Mouse (Mus musculus): Measurements from ENCODE around the gene Ccdc155.

Ccdc155 gene

DNA sequence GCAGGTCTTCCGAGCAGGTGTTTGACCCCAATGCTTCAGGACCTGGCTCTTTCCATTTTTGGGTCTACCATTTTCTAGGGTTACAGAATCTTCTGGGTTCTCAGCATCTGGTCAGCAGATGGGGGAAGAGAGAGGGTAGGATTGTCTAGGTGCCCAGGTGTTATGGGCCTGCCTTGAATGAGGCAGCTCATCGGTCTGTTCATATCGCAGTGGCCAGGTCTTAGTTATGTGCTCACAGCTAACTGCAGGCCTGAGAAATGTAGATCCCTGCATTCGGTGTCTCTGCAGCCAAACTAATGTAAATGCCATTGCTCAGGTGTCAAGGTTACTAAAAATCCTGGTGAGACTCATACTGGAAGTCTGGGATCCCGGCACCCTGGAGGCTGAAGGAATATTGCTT is 21.7 kb upstream of the Ccdc155 start:
- no peak for DNase-seq (ENCODE audit: low read depth, low spot score)

DNA sequence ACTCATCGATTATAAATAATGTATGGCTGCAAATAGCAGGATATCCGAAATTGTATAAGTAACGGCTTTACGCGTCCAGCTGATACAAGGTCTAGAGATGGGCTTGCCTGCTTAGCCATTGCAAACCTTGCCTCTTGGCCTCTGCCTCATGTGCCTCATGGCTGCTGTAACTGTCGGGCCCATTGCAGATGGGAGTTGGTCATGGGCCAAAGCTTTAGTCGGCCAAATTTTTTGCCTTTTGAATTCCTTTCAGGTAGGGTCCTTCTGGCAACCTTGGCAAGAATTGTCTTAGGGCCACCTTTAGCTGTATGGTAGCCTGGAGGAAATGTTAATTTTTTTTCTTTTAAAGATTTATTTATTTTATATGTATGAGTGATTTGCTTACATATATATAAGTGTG is 20.1 kb upstream of the Ccdc155 start:
- no peak for DNase-seq (ENCODE audit: low read depth, low spot score)

DNA sequence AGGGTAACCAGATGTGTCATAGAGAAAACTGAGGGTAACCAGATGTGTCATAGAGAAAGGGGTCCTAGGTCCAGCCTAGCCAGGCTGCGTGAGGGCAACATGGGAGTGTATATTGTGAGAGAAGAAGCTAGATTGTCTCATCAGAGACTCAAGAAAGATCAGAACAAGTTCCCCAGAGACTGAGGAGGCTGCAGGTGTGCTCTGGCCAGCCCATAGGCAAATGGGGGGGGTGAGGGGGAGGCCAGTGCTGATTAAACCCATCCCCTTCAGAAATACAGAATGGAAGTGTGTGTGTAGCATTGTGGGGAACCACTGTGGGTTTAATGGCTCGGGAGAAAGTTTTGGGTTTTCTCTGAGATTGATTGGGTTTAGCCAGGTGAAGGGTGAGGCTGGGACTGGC is 17.0 kb upstream of the Ccdc155 start:
- no peak for DNase-seq (ENCODE audit: low read depth, low spot score)

DNA sequence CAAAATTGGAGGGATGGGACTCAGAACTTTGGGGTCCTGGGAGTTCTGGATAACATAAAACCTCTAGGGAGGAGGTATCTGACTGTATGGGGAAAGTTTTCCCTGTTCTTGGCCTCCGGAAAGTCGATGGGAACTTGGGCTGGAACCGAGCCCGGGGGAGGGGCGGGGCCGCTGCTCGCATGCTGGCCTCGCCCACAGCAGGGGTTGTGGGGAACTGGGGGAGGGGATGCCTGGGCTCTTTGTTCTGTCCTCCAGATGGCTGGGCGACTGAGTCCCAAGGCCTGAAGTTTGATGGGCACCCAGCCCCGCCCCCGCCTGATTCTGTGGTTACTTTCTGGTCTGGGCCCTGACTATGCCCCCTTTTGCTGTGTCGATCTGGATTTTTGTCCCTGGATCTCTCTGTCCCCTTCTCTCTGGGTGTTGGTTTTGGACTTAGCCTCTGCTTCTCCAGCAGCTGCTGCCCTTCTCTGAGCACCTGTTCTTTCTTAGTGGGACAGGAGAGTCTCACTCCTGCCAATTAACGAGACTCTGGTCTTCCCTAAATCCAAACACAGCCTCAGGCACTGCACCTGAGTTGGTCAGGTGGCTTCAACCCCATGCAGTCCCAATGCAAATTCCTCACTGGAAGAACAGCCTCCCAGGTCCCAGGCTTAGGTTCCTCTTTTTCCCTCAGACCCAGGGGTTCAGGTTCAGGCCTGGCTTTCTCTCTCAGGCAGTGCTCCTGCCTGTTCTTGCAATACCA is 11.9 kb upstream of the Ccdc155 start:
- no peak for DNase-seq (ENCODE audit: low read depth, low spot score)

DNA sequence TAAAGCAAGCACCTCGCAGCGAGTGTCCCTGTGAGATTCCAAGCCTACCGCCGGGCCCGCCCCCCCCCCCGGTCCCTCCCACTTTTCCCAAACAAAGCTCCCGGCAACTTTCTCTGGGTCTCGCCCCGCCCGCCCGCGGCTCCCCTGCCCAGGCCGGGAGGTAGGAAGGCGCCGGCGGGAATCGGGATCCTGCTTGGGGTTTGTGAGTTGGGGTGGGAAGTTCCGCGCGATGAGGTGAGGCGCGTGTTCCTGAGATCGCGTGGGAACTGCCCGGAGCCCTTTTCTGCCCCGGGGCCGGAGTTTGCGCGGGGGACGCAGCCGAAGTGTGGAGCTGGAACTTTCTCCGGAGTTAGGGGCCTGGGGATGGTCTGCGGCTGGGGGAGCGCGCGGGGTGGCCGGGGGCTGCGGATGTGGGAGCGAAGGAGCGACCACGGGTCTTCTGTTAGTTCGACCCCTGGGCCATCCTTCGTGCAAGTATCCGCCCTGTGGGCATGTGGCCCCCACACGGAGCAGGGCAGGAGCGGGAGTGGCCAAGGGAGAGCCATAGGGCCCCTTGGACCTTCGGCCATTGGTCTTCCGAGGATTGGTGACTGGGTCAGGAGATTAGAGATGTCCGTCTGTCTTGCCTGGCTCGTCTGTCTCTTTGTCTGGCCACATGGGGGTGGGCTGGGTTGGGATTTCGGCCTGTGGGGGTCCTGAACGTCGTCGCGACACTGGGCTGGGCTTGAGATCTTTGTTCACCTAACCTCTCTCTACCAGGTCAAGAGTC is 11.2 kb upstream of the Ccdc155 start, which contains the start of gene Tead2:
Tead2 (plus strand) TSS at position 81 of the 769 bp plus-strand sequence.
- no peak for DNase-seq (ENCODE audit: low read depth, low spot score)

DNA sequence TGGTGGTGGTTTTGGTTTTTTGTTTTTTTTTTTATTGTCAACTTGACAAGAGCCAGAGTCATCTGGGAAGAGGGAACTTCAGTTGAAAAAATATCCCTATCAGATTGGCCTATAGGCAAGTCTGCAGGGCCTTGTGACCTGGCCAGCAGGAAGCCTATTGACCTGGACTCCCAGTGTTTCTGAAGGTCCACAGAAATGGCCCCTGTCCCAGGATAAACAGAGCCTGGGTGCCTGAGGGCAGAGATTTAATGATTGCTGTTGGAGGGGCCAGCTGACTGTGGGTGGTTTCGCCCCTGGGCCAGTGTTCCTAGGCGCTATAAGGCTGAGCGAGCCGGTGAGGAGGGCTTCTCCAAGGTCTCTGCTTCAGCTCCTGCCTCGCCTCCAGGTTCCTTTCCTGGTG is 9.0 kb upstream of the Ccdc155 start:
- no peak for DNase-seq (ENCODE audit: low read depth, low spot score)

DNA sequence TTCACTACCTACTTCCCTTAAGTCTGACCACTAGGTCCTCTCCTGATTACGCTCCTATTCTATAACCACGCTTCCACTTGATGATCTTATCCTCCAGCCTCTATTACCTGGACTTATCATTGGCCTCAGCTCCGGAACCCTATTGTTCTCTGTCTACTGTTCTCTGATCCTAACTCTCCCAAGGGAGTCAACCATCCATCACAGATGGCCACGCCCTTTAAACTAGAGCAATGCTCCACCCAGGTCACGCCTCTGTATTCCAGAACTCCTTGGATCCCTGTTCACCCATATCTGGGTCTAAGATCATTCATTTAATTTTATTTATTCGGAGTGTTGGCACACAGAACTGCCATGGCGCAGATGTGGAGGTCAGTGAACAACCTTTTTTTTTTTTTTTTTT is 7.7 kb upstream of the Ccdc155 start:
- DNase-seq (ENCODE audit: low read depth, low spot score): no peak

DNA sequence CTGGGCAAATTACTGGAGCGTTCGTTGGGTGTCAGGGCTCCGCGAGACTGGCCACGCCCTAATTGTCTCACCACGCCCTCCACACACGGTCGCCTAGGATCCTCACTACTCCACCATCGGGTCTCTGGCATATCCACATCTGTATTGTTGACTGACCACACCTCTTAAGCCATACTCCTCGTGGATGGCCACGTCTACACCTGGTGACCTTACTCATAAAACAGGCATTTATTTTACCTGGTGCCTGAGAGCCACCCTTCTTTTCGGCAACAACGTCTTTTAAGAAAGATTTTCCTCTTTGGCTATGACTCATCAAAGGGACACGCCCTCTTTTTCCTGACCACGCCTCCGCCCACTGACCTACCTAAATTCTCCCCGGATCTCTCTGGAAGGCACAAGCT is 7.2 kb upstream of the Ccdc155 start, which contains the start of gene Dkkl1:
Dkkl1 (minus strand) TSS at position 297 of the 401 bp plus-strand sequence.
- no peak for DNase-seq (ENCODE audit: low read depth, low spot score)

DNA sequence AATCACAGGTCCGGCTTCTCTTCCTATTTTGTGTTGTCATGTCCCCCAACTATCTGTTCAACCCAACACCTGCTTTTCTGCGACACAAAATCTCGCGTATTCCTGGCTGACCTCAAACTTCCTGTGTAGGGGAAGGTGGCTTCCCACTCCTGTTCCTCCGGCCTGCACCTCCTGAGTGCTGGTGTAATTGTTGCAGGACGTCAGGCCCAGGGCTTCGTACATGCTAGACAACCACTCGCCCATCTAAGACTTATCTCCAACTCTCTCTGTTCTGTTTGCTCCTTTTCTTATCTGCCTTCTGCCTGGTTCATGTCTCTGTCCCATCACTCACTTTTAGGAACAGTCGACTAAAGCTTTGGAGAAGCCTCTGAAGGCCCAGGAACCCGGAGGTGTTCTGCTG is 6.4 kb upstream of the Ccdc155 start:
- no peak for DNase-seq (ENCODE audit: low read depth, low spot score)

DNA sequence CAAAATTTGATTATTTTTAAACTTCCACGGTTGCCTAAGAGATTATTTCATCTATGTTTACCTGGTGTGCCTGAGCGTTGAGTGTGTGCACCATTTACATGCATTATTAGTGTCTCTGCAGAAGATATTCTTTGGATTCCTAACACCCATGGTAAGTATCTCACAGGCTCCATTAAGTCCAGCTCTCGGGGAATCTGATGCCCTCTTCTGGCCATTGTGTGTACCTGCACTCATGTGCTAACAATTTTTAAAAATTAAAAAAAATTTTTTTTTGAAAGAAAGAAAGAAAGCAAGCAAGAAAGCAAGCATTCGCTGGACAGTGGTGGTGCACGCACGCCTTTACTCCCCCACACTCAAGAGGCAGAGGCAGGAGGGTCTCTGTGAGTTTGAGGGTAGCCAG is 3.6 kb upstream of the Ccdc155 start:
- no peak for DNase-seq (ENCODE audit: low read depth, low spot score)

DNA sequence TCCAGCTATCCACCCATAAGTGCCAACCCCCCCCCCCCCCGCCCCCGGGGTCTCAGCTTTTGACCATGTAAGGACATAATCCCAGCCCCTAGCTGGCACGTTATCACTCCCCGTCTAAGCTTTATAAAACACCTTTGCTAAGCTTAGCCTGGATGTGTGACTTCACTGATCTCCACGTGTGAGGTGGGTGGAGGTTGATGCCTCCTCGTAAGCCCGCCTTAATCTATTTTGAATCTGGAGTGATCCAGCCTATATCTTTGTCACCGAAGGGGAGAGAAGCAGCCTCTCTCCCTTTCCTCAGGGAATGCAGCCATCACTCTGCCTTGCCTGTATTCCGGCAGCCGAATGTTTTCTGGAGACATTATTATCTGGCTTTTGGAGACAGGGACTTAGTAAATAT is 2.0 kb downstream of the Ccdc155 start:
- peak; percentile 75 for DNase-seq (ENCODE audit: low read depth, low spot score)

DNA sequence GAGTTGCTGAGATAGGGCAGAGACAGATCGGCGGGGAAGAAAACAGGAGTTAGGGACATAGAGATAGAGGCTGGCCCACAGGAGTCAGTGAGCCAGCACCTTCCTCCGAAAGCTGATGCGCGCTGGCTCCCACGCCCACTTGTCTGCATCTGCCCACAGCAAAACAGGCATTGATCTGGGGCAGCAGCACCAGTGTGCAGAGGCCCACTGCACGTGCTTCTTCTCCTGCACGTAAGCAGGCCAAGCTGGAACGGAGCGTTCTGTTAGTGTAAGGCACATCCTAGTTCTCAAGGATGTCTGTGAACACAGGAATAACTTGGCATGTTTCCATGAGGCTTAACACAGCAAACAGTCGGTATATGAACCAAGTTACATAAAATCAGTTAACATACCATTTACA is 5.7 kb downstream of the Ccdc155 start:
- DNase-seq (ENCODE audit: low read depth, low spot score): no peak

DNA sequence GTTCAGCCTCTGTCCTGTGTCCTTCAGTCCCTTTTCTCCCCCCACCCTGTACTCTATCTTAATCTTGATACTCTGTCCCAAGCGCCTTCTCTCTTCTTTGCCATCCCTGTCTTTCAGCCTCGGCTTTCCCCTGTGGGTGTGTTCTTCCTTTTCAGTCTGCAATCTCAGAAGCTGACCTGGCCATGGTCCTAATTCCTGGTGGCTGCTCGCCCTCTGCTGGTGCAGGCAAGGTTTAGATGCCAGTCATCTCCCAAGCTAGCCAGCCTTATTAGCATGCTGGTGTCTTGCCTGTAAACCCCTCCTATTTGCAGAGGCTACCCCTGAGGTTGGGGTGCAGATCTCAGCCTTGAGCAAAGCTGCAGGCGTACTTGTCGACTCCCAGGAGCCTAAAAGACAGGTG is 6.3 kb downstream of the Ccdc155 start:
- no peak for DNase-seq (ENCODE audit: low read depth, low spot score)

DNA sequence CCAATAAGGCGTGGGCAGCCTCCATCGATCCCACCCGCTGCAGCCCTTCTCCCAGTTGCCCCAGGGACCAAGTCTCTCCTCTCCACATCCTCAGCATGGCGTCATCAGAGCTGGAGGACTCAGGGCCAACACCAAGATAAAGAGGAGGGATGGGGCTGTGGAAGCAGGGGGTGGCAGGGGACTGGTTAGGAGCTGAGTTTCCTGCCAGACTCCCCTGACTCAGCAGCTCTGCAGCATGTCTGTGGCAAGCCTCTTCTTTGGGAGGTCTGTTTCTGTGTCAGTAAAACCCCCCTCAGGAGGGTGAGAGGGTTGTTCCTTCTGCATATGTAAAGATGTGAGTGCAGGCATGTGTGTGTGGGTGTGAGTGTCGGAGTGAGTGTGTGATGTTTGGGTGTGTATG is 7.7 kb downstream of the Ccdc155 start:
- no peak for DNase-seq (ENCODE audit: low read depth, low spot score)

DNA sequence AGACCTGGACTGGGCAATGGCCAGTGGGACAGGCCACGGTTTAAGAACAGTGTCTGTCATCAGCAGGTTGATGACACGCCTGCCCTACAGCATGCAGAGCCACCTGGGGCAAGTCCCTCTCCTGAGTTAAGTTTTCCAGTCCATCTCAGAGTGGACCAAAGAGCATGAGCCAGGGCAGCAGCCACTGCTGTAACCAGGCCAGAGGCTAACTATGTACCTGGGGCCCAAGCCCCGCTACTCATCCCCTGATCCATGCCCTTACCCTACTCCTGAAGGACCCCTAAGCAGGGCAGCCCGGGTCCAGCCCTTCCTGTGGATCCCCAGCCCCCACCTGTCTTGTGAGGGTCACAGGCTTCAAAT is 8.5 kb downstream of the Ccdc155 start:
- DNase-seq (ENCODE audit: low read depth, low spot score): no peak

DNA sequence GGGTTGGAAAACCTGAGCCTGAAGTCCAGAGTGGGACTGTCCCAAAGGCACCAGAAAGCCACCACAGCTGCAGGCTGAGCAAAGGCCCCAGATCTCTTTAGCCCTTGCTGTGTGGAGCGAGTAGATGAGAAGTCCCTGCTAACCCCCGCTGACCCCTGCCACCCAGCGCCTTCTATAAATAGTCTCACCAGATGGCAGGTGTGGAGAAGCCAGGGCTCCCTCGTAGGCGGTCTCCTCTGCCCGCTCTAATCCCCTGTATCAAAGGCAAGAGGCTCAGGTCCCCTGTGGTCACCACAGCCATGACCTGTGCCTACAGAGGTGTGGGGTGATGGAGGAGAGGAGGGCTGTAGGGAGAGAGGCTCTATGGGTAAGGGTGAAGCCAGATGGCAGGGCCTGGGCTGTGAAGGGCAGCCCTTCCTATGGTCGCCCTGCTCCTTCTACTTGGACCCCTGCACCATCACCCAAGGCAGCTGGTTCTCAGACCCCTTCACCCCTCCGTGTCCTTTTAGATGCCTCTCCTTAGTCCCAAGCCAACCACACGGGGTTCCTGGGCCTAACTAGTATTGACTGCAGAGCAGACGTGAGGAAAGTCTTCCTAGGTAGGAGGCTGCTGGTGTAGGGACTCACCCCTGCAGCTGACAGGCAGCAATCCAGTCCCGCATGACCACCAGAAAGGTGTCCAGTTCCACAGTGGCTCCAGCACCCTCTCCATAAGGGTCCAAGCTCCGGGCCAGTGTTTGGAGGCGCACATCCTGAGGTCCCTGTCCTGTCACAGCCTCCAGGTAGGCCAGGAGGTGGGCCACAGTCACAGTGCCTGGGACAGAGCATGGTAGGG is 9.1 kb downstream of the Ccdc155 start:
- DNase-seq (ENCODE audit: low read depth, low spot score): no peak

DNA sequence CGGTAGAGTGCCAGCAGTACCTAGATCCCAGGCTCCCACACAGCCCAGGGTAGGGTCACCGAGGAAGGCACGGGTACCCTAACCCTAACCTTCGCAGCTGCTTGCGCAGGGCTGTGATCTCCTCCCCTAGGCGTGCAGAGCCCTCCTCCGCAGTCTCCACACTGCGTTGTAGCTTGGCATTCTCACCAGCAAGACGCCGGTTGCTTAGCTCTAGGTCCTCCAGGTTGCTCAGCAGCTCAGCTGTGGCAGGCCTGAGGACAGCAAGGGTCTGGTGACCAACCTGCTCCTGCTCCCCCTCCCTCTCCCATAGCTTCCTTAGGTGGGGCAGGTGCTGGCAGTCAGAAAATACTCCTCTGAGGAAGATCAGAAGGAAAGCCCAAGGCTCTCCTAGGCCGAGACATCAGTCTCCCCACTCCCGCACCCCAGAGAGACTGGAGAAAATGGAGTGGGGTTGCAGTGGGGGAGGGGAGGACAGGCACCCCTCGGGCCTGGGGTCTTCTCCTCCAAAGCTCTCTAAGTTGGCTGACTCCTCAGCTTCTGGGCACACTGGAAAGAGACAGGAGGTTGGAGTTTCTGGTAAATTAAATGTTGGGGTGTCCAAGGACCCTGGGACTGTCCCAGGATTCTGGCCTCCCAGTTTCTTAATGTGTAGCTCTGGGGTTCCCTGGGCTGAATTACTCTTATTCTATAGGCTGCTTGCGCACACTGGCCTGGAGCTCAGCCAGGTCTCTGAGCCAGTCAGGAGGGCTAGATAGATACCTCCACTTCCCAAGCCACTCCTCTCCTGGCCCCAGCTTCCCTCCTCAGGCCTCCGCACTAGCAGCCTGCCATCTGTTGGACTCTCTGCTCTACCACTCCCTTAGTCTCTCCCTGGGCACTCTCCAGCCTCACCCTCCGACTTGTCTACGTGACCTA is 10.6 kb downstream of the Ccdc155 start:
- no peak for DNase-seq (ENCODE audit: low read depth, low spot score)

DNA sequence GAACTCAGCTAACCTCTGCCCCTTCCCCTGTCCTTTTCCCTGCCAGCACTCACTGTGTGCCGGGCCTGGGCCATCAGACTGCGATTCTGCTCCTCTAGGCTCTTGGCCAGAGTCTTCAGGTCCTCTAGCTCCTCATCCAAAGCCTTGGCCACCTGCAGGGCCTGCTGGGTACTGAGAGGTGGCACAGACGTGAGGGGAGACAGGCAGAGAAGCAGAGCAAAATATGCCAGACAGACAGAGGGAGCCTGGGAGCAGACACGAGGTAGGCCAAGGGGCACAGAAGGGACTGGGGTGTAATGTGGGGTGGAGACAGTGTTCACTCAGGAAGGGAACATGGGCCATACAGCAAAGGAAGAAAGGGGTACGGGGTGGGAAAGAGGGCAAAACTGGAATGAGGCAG is 11.3 kb downstream of the Ccdc155 start:
- no peak for DNase-seq (ENCODE audit: low read depth, low spot score)

DNA sequence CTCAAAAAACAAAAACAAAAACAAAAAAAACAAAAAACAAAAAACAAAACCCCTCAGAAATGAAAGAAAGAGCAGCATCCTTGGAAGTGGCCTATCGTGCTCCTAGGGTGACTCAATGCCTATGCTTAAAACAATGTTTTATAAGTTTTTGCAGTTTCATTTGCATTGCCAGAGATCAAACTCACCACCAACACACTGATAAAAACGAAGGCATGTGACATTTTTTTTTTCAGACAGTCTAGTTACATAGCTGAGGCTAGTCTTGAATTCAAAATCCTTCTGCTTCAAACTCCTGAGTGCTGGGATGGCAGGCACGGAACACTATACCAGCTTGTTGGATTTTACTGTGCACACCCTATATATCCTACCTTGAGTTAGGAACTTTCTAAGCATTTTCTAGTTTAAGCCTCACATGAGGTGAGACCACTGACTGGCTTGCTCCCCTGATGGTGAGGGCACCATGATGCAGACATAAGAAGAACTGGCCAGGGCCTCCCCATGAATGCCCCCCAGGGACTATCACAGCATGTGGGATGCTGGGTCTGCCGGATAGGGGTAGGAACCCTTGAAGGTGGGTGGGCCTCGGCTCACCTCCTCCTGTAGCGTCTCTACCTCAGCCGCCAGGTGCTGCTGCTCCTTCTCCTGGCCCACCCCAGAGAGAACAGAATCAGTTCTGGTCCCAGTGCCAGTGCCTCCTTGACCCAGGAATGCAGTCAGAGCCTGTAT is 11.9 kb downstream of the Ccdc155 start:
- DNase-seq (ENCODE audit: low read depth, low spot score): no peak

DNA sequence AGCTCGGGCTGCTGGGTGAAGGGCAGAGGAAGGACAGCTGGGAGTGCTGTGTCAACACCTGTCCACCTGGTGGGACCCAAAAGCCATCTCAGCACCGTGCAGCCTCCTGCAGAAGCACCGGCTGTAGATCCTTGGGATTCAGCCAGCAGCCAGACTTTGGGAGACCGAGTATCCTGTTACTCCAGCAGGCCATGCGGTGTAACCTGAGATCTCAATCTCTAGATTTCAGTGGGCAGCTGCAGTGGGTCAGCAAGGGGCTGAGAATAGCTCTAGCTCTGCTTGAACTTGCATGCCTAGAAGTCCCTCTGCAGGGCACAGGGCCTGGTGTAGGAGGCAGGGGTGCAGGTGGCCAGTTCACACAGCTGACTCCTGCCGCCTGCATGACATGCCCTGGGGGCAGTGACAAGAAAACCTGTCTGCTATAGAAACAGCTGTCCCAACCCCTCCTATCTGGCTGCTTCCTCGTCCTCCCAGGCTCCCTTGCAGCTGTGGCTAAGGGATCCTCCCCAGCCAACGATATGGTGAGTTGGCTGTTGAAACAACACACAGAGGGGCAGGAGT is 12.8 kb downstream of the Ccdc155 start:
- no peak for DNase-seq (ENCODE audit: low read depth, low spot score)
